Mouse (Mus musculus) adrenal gland, postnatal 4 days (tissue): ENCODE measurements around the gene Nln. TPM values are rescaled to one million over a fixed set of nuclear protein-coding genes. Genes with fewer than 3 reads are reported as not detected.

ENCODE experiments used
- DNase-seq, 2 experiments: peaks; one replicate each; pipeline ENCODE4 v3.0.0; 2021 to 2022; ENCODE audit warnings: low spot score in 2 of 2, mixed read lengths in 2 of 2
- total RNA-seq, 2 experiments: library from RNA; stranded (reverse); gene quantifications; 2 replicates each; pipeline ENCODE4 v1.2.3; 2021

Gene Nln
- total RNA-seq, 2 experiments from 2014 or later, result 25.2 to 27.5 TPM

DNA sequence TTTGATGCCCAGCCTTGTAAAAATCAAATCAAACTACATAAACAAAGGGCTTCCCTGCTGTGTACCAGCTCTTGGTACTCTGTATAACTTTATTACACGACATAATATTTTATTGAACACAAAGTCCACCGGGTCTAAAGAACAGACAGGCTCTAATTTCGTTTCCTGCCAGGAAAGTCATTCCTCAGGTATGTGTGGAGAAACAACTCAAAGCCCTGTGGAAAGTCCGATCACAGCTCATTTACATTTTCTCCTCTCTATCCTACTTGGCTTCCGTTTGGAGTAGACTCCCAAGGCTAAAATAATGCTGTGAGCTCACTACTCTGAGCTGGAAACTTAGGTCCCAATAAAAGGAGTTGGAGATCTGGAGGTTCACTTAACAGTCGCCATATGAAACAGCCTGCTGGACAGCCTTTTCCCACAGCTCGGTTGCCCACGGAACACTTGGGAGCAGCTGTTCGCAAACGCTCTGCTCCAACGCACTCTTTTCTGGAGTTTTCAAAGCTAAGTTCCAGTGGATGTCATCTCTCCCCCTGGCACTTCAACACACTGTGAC, 86.0 kb downstream of the Nln start:
- DNase-seq, result no peak

DNA sequence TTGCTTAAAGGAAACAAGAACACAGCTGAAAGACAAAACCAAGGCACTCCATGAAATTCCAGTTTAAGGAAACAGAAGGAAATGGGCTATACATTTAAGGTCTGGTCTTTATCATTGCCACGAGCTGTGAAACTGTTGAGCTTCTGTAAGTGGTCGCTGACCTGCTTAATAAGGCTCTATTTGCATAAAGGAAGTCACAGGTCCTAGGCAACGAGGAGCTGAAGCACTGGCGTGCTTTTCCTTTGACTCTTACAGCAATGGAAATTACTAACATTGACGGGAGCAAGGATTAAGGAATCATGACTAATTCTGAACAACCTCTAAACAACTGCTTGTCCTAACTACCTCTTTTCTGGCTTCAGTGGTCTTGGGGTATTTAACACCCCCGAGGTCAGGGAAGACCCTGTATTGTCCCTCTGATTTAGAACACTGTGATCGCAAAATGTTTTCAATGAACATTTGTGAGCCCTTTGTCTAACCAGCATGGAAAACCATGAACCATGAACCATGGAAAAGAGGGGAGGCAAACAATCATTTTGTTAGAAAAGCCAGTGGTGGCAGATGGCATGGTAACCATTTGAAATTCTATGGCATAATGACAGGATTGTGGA, 90.8 kb downstream of the Nln start:
- DNase-seq, result no peak

DNA sequence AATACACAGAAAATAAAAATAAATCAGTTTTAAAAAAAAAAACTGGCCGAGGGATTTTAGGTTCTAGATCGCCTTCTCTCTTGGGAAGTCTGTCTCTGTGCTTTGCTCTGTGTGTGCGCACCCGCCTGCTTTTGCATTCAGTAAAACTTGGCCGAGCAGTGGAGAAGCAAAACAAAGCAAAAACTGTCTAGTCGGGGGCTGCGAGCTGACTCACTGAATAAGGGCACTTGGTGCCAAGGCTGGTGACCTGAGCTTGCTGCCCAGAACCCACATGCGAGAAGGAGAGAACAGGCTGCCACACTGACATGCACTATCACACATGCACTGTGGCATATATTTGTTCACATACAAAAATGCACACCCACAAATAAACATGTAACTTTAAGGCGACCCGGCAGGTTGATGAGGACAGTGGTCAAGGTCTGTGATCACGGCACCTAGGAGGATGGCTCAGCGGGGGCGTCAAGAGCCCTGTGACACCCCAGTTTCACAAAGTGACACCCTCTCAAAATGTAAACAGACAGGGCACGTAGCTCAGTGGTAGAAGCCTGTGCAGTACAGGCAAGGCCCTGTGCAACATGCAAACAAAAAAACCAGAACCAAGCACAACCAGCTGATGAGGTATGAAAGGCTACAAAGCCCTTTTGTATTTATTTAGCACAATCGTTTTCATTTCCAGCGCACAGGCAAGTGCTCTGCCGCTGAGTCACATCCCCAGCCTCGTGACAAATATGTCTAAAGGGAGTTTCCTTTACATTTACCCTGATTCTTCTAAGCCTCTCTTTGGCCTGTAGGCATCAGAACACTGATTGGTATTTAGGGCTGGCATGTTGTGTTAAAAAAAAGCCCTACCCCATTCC, 93.9 kb downstream of the Nln start:
- DNase-seq, result no peak

DNA sequence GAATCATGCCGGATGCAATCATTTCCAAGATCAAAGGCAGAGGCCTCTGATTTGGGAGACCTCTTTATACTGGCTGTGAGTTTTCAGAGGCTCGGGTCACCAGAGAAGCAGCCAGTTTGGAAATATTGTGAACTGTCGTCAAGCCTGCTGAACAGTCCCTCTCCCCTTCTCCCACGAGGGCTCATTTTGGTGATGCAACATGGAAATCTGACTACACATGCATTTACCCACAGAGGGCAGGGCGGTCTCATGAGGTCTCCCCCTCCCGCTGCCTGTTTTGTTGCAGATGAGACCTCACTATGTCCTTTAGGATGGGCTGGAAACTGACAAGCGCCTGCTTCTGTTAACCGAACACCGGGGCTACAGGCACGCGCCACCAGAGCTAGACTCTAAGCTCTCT, 95.4 kb downstream of the Nln start:
- DNase-seq, result no peak

DNA sequence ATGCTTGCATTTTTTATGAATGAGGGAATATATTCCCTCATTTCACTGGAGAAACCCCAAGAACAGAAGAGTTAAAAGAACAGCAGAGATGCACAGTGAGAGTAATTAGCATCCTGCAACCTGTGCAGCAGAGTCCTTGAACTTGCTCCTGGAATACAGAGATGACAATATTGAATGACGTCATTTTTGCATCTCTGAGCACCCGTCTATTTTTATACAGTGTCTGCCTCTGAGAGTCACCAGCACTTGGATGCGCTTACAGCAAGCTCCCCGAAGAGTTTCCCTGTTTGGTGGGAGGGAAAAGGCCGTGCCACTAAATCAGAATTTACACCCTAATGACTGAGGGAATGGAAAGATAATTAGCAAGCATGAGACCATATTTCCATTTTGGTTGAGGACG, 96.0 kb downstream of the Nln start:
- no peak for DNase-seq

DNA sequence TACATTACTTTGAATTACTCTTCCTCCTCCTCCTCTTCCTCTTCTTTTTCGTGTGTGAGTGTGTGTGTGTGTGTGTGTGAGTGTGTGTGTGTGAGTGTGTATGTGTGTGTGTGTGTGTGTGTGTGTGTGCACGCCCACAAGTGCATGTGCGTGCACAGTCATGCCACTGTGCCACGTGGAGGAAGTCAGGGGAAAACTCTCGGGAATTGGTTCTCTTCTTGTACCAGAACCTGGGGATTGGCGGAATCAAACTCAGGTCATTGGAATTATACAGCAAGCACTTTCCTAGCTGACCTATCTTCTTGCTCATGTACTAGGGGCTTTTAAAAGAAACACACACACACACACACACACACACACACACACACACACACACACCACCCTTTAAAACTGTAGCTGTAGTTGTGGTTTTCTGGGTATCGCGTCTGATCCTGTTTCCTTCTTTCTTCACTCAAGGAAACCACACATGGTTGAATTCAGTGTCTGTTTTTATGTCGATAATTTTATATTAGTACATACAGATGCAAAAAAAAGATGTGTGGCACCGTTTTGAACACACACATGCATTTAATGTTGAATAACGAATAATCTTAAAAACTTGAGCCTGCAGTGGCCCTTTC, 97.1 kb downstream of the Nln start:
- no peak for DNase-seq

DNA sequence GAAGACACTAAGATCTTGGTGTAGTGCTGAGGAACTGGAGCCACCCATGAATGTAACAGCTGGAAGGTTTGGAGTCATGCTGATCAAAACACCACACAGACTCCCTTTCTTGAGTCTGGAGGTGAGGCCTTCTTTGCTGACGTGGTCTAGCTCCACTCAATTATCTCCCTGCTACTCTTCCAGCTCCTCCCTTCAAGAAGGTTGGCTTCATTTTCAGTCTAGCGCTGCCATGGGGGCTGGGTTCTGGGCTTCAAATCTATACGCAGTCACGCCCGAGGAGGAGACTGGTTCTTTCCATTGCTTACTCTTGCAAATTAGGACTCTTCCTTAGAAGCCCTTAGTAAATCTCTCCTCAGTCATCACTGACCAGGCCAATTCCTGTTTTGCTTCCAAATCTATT, 98.1 kb downstream of the Nln start:
- no peak for DNase-seq

DNA sequence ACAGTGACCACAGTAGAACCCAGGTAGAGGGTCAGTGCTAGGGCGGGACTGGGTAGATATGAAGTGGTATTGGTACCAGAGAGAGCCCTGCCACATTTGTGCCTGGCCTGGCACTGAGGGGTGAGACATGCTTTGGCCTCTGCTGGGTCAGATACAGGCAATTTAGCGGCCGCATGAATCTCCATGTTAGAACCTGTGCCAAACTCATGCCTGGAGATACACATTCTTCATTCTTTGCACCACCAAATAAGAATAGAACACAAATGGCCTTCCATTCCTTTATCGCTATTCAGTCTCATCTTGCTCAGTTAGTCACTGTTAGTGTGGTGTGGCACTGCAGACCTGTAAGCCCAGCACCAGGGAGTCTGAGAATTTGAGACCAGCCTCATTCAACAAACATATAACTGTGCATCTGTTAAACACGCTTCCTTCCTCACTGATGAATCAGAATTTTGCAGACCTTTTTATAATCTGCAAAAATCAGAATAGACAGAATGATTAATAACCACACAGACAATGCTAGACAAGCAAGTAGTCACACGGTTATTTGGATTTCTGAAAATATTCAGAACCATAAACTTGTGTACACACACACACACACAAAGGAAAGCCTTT, 104.1 kb downstream of the Nln start:
- DNase-seq, result no peak

DNA sequence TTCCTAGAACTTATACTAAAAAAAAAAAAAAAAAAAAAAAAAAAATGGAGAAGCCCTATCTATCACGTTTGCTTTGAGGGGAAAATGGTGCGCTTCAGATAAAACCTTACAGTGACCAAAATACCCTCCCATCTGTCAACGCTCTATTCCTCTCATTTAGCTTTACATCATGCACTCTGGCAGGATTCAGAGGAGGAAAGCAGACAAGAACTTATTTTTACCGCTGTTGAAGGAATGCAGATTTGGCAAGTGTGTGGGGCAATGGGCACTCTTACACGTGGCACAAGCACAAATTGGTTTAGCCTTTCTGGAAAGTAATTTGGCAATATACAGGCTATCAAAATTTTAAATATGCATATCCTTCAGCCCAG, 115.3 kb downstream of the Nln start:
- no peak for DNase-seq

DNA sequence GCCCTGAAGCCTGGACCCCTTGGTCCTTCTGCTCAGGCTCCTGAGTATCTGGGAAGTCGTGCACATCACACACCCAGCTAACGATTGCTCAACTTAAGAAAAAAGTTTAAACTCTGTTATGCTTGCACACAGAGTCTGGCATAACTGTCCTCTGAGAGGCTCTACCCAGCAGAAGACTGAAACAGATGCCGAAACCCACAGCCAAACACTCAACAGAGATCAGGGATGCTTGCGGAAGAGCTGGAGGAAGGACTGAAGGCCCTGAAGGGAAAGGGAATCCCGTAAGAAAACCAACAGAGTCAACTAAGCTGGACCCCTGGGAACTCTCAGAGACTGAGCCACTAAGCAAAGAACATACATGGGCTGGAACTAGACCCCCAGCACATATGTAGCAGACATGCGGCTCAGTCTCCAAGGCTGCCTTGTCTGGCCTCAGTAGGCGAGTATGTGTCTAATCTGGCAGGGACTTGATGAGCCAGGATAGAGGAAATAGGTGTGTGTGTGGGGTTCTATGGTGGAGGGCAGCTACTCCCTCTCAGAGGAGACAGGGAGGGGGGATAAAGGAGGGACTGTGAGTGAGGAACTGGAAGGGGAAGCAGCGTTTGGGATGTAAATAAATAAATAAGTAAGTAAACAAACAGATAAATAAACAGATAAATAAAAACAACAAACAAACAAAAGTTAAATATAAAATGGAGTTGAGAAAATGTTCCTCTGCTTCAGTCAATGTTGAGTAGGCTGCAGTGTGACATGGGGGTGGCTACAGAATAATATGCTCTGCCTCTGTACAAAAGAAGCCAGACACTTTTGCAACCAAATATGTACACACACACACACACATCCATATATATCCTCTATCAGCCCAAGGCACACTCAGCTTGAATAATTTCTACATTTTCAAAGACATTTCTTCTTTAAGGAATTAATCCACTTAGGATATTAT, 116.0 kb downstream of the Nln start:
- no peak for DNase-seq

DNA sequence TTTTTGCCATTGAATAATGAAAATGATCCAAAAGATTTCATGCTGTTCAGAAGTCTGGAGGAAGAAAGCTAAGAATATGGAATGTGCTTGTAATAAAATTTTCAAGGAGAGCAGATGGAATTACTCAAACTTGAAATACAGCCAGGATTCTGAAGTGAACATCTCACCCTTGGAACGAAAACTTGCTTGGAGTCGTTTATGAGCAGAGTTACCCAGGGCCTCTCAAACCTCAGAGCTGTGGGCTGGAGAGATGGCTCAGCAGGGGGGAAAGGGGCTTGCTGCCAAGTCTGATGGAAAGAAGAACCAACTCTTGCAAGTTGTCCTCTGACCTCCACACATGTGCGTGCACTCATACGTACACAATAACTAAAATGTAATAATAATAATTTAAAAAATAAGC, 122.8 kb downstream of the Nln start:
- no peak for DNase-seq

DNA sequence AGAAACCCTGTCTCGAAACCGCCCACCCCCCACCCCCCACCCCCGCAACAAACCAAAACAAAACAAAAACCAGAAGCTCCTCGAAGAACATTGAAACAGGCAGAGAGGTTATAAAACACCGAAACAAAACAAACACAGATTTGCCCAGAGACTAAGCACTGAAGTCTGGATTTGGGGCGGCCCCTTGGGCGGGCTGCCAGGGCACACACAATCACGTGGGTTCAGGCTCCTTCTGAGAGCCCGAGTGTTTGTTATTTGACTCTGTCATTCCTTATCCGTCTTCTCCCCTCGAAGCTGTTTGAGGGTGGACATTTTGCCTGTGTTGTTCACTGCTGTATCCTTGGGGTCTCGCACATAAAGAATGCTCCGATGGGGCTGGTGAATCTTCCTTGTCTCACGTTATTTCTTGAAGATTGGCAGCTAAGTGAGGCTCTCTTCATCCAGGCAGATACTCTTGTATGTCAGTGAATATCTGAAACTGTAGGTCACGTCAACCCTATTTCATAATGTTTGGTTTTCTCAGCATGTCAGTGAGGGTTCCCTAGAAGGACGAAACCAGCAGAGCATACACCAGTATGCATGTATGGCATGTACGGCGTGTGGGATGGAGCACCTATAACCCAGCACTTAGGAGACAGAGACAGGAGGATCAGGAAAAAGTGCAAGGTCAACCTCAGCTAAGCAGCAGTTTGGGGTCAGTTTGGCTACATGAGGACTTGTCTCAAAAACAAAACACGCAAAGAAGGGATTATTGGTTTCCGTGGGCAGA, 123.7 kb downstream of the Nln start:
- no peak for DNase-seq

DNA sequence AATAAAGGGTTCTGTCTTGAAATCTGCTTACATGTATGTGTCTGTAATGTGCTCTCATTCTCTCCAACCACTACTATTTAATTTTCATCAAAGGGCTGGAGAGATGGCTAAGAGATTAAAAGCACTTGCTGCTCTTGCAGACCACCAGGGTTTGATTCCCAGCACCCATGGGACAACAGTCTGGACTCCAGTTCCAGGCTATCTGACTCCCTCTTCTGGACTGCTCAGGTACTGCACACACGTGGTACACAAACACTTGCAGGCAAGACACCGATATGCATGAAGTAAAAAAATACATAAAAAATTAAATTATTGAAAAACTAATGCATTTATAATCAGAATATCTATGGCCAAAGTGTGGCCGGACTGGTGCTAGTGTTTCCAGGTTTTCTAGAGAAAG, 127.0 kb downstream of the Nln start:
- DNase-seq, result no peak

DNA sequence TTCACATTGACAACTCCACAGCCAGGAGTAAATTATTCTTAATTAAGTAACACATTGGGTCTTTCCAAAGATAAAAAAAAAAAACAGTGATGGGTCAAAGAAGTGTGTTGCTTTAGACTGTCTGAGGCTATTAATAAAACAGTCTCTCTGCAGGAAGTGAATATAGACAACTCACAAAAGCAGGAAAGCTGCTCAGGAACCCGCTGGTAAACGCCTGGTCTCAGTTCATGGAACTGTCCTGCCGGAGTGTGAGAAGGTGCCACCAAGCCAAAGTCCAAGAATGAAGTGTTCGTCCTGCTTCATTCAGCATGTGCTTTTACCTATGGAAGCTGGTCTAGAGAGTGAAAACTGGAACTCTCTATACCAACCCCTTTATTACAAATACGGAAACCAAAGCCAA, 129.0 kb downstream of the Nln start:
- no peak for DNase-seq

DNA sequence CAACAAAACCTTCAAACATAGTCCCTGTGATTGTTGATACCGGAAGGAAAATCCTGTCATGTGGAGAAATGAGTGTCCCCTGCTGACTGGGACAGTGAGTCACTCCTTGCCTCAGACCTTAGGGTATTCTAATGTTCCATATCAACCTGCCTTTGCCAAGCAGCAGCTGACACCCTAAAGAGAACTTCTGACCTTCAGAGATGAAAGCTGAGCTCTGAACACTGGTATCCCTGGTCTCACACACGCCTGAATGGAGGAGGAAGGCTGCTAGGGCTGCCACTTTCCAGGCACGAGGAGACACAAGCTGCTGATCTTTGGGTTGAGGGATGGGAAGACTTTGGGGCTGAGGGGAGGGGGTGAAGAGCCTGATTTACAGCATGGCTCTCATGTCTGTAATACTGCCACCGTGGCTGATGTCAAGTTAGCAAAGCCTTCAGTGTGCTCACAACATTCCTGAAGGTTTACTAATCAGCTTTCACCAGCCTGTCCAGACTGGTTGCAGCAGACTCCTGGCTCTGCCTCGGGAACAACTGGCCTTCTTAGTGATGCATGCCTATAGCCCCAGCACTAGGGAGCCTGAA, 131.0 kb downstream of the Nln start:
- no peak for DNase-seq

DNA sequence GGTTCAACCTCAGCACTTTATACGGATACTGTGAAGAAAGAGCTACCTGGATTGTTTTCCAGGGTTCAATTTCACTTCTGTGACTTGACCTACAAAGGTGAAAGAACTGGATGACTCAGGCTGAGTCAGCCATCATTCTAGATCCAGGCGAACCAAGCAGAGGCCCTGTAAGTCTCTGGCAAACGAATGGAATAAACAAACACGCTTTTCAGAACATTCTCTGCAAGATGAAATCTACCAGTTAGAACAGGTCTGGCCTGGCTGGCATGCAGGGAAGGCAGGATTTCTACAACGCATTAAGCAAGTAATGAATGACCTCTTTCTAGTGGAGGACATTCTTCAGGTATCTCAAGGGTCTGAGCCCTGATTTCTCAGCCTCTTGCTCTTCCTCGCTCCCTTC, 131.6 kb downstream of the Nln start:
- DNase-seq, result no peak

DNA sequence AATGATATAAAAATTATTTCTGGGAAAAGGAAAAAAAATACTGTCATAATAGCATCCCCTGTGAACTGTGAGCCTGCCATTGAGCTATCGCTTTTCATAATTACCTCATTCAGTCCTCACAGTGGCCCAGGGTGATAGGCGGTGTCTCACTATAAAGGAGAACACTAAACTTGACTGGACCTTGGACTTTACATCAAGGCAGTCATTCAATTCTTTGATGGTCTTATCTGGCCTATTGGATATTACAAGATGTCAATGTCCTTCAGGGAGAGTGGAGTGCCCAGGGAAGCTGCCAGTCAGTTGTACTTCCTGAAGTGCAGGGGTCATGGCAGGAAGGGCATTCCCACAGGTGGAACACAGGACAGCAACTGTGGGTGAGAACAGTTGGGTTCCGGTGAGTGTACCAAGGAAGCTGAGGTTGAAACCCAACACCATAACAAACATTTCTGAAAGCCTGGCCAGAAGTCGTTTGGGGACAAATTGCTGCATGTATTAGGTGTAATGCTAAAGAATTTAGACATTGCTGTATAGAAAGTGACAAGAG, 133.2 kb downstream of the Nln start:
- DNase-seq, result no peak

DNA sequence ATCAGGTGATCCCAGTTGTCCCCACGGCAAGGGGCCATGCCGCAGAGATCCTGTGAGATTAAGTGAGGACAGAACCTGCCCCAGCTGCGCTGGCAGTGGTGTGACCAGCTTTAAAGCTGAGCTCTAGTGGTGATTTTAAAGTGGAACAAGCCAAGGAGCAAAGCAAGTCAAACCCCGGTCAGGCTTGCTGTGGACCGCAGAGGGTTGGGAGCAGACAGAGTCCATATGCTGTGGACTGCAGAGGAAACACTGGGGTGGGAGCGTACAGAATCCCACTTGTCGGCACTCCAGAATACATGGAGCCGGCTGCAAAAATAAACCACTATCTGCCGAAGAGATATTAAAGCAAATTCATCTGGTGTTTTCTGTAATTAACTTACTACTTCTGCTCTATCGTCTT, 134.3 kb downstream of the Nln start:
- no peak for DNase-seq

DNA sequence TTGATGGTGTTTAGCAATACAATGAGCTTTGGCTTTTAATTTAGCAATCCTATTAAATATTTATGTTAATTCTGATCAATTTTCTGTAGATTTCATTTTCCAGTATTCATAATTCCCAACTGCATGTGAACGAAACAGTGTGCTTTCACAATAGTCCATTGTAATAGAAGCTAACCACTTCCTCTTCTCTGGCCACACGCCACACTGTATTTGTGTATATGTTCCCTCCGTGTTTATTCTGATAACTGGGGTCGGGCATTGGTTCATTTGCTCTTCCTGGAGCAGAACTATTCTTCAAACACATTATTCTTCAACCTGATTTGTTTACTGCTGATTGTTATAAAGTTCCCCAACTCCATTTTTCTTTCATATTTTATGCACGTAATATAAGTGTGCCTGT, 135.4 kb downstream of the Nln start:
- no peak for DNase-seq
